Mouse (Mus musculus): Measurements from ENCODE around the gene Clgn. TPM values are rescaled to one million over a fixed set of nuclear protein-coding genes. Genes with fewer than 3 reads are reported as not detected.

Clgn gene
- total and polyA plus RNA-seq, 3 experiments, result 0.59 to 1.5 (median 1.2) TPM

DNA sequence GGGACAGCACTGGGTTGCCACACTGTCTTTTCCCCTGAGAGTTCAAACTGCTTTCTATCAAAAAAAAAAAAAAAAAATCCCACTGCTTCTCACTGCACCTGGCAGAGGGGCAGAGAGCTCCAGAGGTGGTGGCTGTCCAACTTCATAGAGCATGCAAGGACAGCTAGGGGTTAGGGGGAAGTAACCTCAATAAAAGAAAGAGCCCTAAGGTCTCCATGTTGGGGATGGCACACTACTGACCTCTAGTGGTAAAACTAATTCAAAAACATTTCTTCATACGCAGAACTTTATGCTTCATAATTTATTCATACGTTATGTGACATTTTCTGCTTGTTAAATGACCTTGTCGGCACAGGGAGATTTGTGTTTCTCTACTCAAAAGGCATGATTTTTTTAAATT lies 61.4 kb downstream of the Clgn start (continued):
- TF ChIP-seq ETS1 (conservative IDR thresholded peaks at IDR 0.05; ENCODE audit: low read depth, low read length), result no peak
- no peak for TF ChIP-seq TCF12 (IDR thresholded peaks at IDR 0.05; ENCODE audit: low read depth, low read length)
- TF ChIP-seq BHLHE40 (IDR thresholded peaks at IDR 0.05; ENCODE audit: low read depth, low read length), result no peak
- no peak for TF ChIP-seq EP300 (IDR thresholded peaks at IDR 0.05; ENCODE audit: low read length)
- no peak for TF ChIP-seq USF1 (IDR thresholded peaks at IDR 0.05; ENCODE audit: low read depth, low read length)
- no peak for TF ChIP-seq MYC (IDR thresholded peaks at IDR 0.05; ENCODE audit: low read depth, low read length)
- peak; percentile 52 for TF ChIP-seq JUND (conservative IDR thresholded peaks at IDR 0.05; ENCODE audit: low read depth, low read length)
- TF ChIP-seq NELFE (IDR thresholded peaks at IDR 0.05; ENCODE audit: low read depth, low read length), result no peak
- peak; percentile 87 for TF ChIP-seq RAD21 (IDR thresholded peaks at IDR 0.05; ENCODE audit: low read depth, low read length)
- TF ChIP-seq SIN3A (IDR thresholded peaks at IDR 0.05; ENCODE audit: low read length), result no peak

DNA sequence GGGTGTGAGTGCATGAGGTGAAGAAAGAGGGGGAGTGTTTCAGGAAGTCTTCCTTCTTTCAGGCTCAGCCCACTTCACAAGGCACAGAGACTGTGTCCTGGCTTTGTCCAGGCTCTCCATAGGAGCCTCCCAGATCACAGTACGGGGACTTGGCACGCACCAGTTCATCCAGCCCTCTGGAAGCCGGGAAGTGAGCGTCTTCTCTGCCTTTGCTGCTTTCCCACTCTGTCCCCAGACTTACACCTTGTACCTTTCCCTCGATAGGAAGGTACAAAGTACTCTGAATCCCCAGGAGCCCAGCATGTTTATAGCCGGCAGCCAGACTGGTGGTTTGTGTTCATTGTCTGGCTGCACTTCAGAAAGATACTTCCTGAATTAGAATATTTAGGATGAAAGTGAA lies 67.5 kb downstream of the Clgn start:
- in situ Hi-C loops (cut with MboI; ENCODE audit: low pct_ligation_motif_present, low pct_unique_long_range_greater_than_20kb, low sequenced_read_pairs), result no loop called here
- dilution Hi-C loops (cut with MboI; ENCODE audit: extremely low pct_ligation_motif_present, extremely low pct_unique_long_range_greater_than_20kb, low sequenced_read_pairs), result no loop called here
- Histone ChIP-seq H3K27ac (ENCODE audit: insufficient read depth, low read depth) (no peak overlapping the region), H3K4me3 (replicated peaks in 1 of 3; ENCODE audit: low read depth in 2 of 3, low read length in 2 of 3, poor library complexity in 1 of 3) (no peak overlapping the region), H3K27me3 (replicated peaks) (peaks cover 3% of the 10 kb centered on the region), H3K4me1 (ENCODE audit: control insufficient read depth in 1 of 2, insufficient read depth in 2 of 2) (peaks cover 0 to 7% of the 10 kb centered on the region in 2 experiments; a peak in 1 of 4 replicates), H3K9me3 (replicated peaks; ENCODE audit: low read length) (peaks cover 6% of the 10 kb centered on the region), H3K79me2 (replicated peaks; ENCODE audit: control insufficient read depth, extremely low read depth, insufficient read depth, poor library complexity, severe bottlenecking) (no peaks in the 10 kb centered on the region), H3K36me3 (replicated peaks in 1 of 2; ENCODE audit: control insufficient read depth in 1 of 2, insufficient read depth in 1 of 2, low read length in 1 of 2) (no peaks in the 10 kb centered on the region), H3K4me2 (ENCODE audit: insufficient read depth, low read depth, poor library complexity, severe bottlenecking) (no peak overlapping the region), H3K9ac (ENCODE audit: insufficient read depth, low read depth) (no peak overlapping the region)
- DNase-seq (ENCODE audit: extremely low read depth), result no peak
- TF ChIP-seq SIN3A (IDR thresholded peaks at IDR 0.05; ENCODE audit: low read length) (no peak), USF1 (IDR thresholded peaks at IDR 0.05; ENCODE audit: low read depth, low read length) (no peak), CHD1 (IDR thresholded peaks at IDR 0.05; ENCODE audit: low read depth, low read length) (no peak), MYC (IDR thresholded peaks at IDR 0.05; ENCODE audit: low read depth, low read length) (no peak), E2F4 (IDR thresholded peaks at IDR 0.05; ENCODE audit: insufficient replicate concordance, low read depth, low read length) (no peak), MAFK (IDR thresholded peaks at IDR 0.05; ENCODE audit: insufficient replicate concordance, low read length) (no peak), IRF4 (IDR thresholded peaks at IDR 0.05; ENCODE audit: low read depth, low read length) (no peak), BHLHE40 (IDR thresholded peaks at IDR 0.05; ENCODE audit: low read depth, low read length) (no peak), MAX (IDR thresholded peaks at IDR 0.05; ENCODE audit: low read length) (no peak), UBTF (IDR thresholded peaks at IDR 0.05; ENCODE audit: low read depth, low read length) (no peak), PAX5 (IDR thresholded peaks at IDR 0.05; ENCODE audit: low read length) (no peak), NRF1 (IDR thresholded peaks at IDR 0.05; ENCODE audit: low read depth, low read length) (no peak), GABPA (IDR thresholded peaks at IDR 0.05; ENCODE audit: insufficient replicate concordance, low read depth, low read length) (no peak), EP300 (IDR thresholded peaks at IDR 0.05; ENCODE audit: low read length) (no peak), MEF2A (IDR thresholded peaks at IDR 0.05; ENCODE audit: borderline replicate concordance, low read depth, low read length) (no peak), ZNF384 (IDR thresholded peaks at IDR 0.05; ENCODE audit: low read depth, low read length) (no peak)

Measured in CH12.LX (cell line).